Mouse (Mus musculus): Measurements from ENCODE around the gene Ptpn22.

Gene Ptpn22

GRCm38 (mm10) chr3:103857977-103858563, 1.5 kb upstream of the Ptpn22 start:
- no peak for DNase-seq (ENCODE audit: low spot score in 2 of 2)

- DNase-seq (ENCODE audit: low spot score in 2 of 2): peak; percentile 84 to 92
Observed at GRCm38 (mm10) chr3:103859851-103860391, 326 bp downstream of the Ptpn22 start.

- DNase-seq (ENCODE audit: low spot score in 2 of 2): peak in 1 of 2 experiments; percentile 32
Observed at GRCm38 (mm10) chr3:103862721-103863220, 3.2 kb downstream of the Ptpn22 start.

GRCm38 (mm10) chr3:103864200-103864599, 4.6 kb downstream of the Ptpn22 start:
- DNase-seq (ENCODE audit: low spot score in 2 of 2): no peak

GRCm38 (mm10) chr3:103867424-103867971, 7.9 kb downstream of the Ptpn22 start:
- DNase-seq (ENCODE audit: low spot score in 2 of 2): no peak

- DNase-seq (ENCODE audit: low spot score in 2 of 2): peak; percentile 73 to 86
Observed at GRCm38 (mm10) chr3:103868008-103868407, 8.4 kb downstream of the Ptpn22 start.

- peak in 1 of 2 experiments; percentile 56 for DNase-seq (ENCODE audit: low spot score in 2 of 2)
Observed at GRCm38 (mm10) chr3:103872663-103873098, 13.1 kb downstream of the Ptpn22 start.

GRCm38 (mm10) chr3:103874329-103874728, 14.7 kb downstream of the Ptpn22 start:
- no peak for DNase-seq (ENCODE audit: low spot score in 2 of 2)

GRCm38 (mm10) chr3:103885946-103886345, 26.4 kb downstream of the Ptpn22 start:
- no peak for DNase-seq (ENCODE audit: low spot score in 2 of 2)

- DNase-seq (ENCODE audit: low spot score in 2 of 2): peak; percentile 49 to 60
Observed at GRCm38 (mm10) chr3:103887581-103887980, 28.0 kb downstream of the Ptpn22 start.

GRCm38 (mm10) chr3:103893374-103893773, 33.8 kb downstream of the Ptpn22 start:
- no peak for DNase-seq (ENCODE audit: low spot score in 2 of 2)

- DNase-seq (ENCODE audit: low spot score in 2 of 2): peak; percentile 25 to 54
Observed at GRCm38 (mm10) chr3:103904705-103905104, 45.1 kb downstream of the Ptpn22 start.

GRCm38 (mm10) chr3:103907335-103908030, 47.9 kb downstream of the Ptpn22 start:
- DNase-seq (ENCODE audit: low spot score in 2 of 2): no peak

- DNase-seq (ENCODE audit: low spot score in 2 of 2): no peak
Observed at GRCm38 (mm10) chr3:103908781-103909180, 49.2 kb downstream of the Ptpn22 start.

GRCm38 (mm10) chr3:103913451-103913961, 53.9 kb downstream of the Ptpn22 start:
- peak in 1 of 2 experiments; percentile 11 for DNase-seq (ENCODE audit: low spot score in 2 of 2)

GRCm38 (mm10) chr3:103914010-103914669, 54.5 kb downstream of the Ptpn22 start, which contains the start of gene Rsbn1:
TSS of gene Rsbn1 (plus strand) at chr3:103914120.
- peak; percentile 96 to 97 for DNase-seq (ENCODE audit: low spot score in 2 of 2)

- peak in 1 of 2 experiments; percentile 49 for DNase-seq (ENCODE audit: low spot score in 2 of 2)
Observed at GRCm38 (mm10) chr3:103914732-103915508, 55.3 kb downstream of the Ptpn22 start.

GRCm38 (mm10) chr3:103915509-103915896, 55.9 kb downstream of the Ptpn22 start:
- no peak for DNase-seq (ENCODE audit: low spot score in 2 of 2)

- peak in 1 of 2 experiments; percentile 27 for DNase-seq (ENCODE audit: low spot score in 2 of 2)
Observed at GRCm38 (mm10) chr3:103916205-103916838, 56.7 kb downstream of the Ptpn22 start.

- DNase-seq (ENCODE audit: low spot score in 2 of 2): no peak
Observed at GRCm38 (mm10) chr3:103916839-103917237, 57.2 kb downstream of the Ptpn22 start.
